Mouse (Mus musculus) forebrain, embryonic 12.5 days (tissue): ENCODE data around the gene Mfap3. TPM values are rescaled to one million over a fixed set of nuclear protein-coding genes. Genes with fewer than 3 reads are reported as not detected.

ENCODE experiments used
- ATAC-seq: fragments of 200-750 bp; cut with Nextera tagmentation; 2 replicates; pipeline ENCODE4 v1.8.0; 2017; ENCODE audit warnings: moderate TSS enrichment; ENCODE audit not compliant: low FRiP score
- H3K27ac ChIP-seq: fragments of 300-500 bp; sonication (generic); 2 replicates; pipeline ENCODE4 v1.5.1; 2016; ENCODE audit warnings: mild to moderate bottlenecking
- H3K27me3 ChIP-seq: fragments of 300-500 bp; sonication (generic); 2 replicates; pipeline ENCODE4 v1.6.1; 2016; ENCODE audit warnings: mild to moderate bottlenecking
- H3K36me3 ChIP-seq: fragments of 300-500 bp; sonication (generic); replicated peaks from 2 replicates; pipeline ENCODE4 v1.6.1; 2016; ENCODE audit warnings: mild to moderate bottlenecking
- H3K4me1 ChIP-seq: fragments of 300-500 bp; sonication (generic); 2 replicates; pipeline ENCODE4 v1.6.1; 2016
- H3K4me2 ChIP-seq: fragments of 300-500 bp; sonication (generic); 2 replicates; pipeline ENCODE4 v1.6.1; 2016; ENCODE audit warnings: mild to moderate bottlenecking, moderate library complexity
- H3K4me3 ChIP-seq: fragments of 300-500 bp; sonication (generic); replicated peaks from 2 replicates; pipeline ENCODE4 v1.5.1; 2016; ENCODE audit warnings: mild to moderate bottlenecking
- H3K9ac ChIP-seq: fragments of 300-500 bp; sonication (generic); 2 replicates; pipeline ENCODE4 v1.6.1; 2016; ENCODE audit warnings: mild to moderate bottlenecking
- H3K9me3 ChIP-seq: fragments of 300-500 bp; sonication (generic); 2 replicates; pipeline ENCODE4 v1.6.1; 2016
- WGBS: fragments of 180-500 bp; shearing (Covaris S2); methylation state at CpG from one replicate; pipeline ENCODE4 v1.1.7; 2016; 5-methylcytosine and 5-hydroxymethylcytosine counted together
- polyA plus RNA-seq: library from polyadenylated mRNA; unstranded; fragments of >200 nt; fragmentation: Nextera tagmentation; extraction: Ambion mirVana; gene quantifications from 2 replicates; pipeline ENCODE4 v1.2.1, GENCODE M21; 2016

Gene Mfap3
- polyA plus RNA-seq, 1 experiment from 2014 or later = 58.1 TPM

DNA sequence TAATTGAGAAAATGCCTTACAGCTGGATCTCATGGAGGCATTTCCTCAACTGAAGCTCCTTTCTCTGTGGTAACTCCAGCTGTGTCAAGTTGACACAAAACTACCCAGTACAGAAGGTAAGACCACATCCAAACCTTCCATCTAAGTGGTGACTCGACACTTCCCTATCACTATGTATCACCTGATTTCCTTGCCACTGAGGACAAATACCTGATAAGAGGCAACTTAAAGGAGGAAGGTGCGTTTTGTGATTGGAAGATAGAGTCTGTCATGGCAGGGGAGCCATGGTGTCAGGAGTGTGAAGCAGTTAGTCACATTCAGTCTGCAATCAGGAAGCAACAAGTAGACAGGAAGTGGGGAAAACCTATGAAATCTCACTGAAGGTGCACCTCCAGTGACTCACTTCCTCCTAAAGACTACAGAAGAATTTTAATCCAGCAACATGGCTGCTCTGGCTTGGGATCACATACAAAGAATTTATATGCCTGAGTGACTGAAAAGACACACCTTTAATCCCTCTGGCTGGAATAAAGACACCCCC lies 50.6 kb downstream of the Mfap3 start:
- H3K27me3 ChIP-seq = peaks cover 12% of the 10 kb centered on the region; the same call in 1 of the 2 replicates
- WGBS = 90% methylated on average over 2 of the region's 2 CpGs
- no peak overlapping the region for H3K4me3 ChIP-seq
- peaks cover 27% of the 10 kb centered on the region for H3K4me1 ChIP-seq
- no peak overlapping the region for H3K9ac ChIP-seq
- H3K27ac ChIP-seq = no peak overlapping the region
- H3K36me3 ChIP-seq = no peaks in the 10 kb centered on the region
- H3K9me3 ChIP-seq = no peaks in the 10 kb centered on the region
- no peak for ATAC-seq
- no peak overlapping the region for H3K4me2 ChIP-seq

DNA sequence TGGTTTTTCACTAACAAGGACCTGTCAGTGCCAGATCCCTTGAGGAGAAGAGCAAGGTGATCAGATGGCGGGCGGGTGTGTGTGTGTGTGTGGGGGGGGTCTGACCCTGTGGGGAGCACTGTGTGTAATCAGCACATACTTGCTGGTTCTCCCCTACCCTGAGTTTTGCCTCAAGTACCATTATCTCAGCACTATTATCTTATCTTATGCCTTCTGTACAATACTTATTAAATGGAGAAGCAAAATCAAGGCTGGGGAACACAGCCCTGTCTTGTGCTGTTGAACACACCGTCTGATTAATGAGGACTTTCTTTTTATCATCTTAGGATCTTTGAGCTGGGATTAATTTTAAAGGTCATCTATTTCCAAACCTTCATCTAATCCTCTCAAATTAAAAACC lies 52.6 kb downstream of the Mfap3 start:
- Histone ChIP-seq H3K4me3 (no peak overlapping the region), H3K9me3 (no peaks in the 10 kb centered on the region), H3K4me1 (peaks cover 29% of the 10 kb centered on the region), H3K27ac (no peak overlapping the region), H3K27me3 (peaks cover 12% of the 10 kb centered on the region; the same call in 1 of the 2 replicates), H3K4me2 (no peak overlapping the region), H3K36me3 (no peaks in the 10 kb centered on the region), H3K9ac (no peak overlapping the region)
- 93% methylated on average over 3 of the region's 3 CpGs for WGBS
- no peak for ATAC-seq

DNA sequence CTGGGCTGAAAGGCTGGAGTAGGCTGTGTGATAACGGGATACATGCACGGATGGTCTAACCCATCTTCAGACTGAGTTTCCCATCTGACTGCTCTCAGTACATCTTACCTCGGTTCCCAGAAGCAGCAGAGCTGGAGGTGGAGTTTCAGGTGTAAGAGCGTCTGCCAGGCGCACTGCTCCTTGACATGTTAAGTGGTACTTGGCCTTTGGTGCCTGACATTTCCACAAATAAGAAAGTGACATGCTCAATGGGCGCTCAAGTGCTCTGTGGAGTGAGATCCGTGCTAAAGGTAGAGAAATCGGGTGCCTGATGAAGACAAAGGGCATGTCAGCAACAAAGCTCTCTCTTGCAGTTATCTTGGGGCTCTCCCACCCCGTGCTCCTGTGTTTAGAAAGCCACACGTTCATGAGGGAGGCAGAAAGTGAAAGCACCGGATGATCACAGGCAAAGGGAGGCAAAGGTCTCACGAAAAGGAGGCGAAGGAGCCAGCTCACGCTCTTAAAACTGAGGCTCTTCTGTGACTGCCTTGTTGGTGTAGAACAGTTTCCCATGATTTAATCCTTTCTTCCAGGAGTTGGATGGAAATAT lies 55.3 kb downstream of the Mfap3 start:
- 45% methylated on average over 14 of the region's 14 CpGs for WGBS
- no peaks in the 10 kb centered on the region for H3K36me3 ChIP-seq
- no peak for ATAC-seq
- H3K4me1 ChIP-seq = peaks cover 19% of the 10 kb centered on the region
- H3K9ac ChIP-seq = no peak overlapping the region
- no peaks in the 10 kb centered on the region for H3K9me3 ChIP-seq
- H3K27me3 ChIP-seq = peaks cover 11% of the 10 kb centered on the region; the same call in 1 of the 2 replicates
- H3K27ac ChIP-seq = 0 out of 2 replicates have a peak overlapping the region, but pooled peaks have one; percentile 5
- H3K4me2 ChIP-seq = no peak overlapping the region
- H3K4me3 ChIP-seq = no peak overlapping the region

DNA sequence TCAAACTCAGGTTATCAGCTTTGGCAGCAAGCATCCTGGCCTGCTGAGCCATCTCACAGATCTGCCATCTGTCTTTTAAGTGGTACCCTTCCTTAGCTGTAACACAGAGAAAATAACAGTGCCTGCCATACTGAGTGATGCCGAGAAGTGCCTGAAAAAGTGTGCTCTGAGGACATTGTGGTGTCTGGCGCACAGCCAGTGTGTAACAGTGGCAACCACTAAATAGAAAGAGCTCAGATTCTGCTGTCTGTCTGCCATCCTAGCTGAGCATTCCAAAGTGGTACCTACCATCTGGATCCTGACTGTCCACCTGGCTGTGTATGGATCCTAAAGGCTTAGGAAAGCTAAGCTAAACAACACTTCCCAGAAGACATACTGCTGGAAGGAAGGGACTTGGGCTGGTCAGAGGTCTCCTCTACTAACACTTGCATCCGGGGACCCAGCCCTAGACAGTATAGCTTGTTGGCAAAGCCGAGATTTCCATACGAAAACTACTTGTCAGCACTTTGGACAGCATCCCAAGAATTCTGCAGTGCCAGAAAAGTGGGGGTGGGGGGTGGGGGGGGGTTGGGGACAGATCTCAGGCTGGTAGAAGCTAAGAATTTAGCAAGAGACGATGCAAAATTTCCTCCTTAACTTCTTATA lies 58.5 kb downstream of the Mfap3 start:
- no peak overlapping the region for H3K9ac ChIP-seq
- WGBS = 85% methylated on average over 6 of the region's 6 CpGs
- ATAC-seq = no peak

DNA sequence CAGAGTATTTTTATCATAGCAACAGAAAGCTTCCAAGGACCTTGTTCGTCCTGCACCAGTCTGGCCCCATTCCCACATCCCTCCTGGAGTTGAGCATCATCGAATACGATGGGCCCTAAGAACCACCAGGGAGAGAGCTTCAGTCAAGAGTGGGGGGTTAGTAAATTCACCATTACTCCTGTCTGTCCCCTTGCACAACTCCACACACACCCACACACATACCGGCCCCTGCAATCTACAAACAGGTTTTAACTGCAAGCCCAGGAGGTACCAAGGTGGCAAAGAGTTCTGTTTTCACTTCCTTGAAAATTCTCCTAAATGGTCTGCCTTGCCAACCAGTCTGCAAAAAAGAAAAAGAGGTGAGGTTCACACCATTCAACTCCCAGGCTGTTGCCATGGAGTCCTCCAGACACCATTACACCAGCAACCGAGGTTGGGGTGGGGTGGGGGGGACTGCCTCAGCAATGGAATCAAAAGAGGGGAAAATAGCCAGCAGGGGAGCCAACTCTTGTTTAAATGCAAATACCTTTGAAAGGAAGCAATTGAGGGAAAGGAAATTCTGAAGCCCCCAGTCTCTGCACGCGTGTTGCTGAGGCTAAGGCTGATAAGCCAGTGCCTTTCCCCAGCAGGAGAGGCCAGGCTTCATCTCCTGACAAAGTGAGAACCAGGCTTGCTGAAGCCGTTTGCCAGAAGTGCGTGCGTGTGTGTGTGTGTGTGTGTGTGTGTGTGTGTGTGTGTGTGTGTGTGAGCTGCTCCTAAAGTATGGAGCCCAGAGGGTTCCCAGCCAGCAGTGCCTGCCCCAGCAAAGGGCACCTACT lies 64.6 kb downstream of the Mfap3 start:
- no peak overlapping the region for H3K4me3 ChIP-seq
- peak; percentile 88 for ATAC-seq
- no peaks in the 10 kb centered on the region for H3K9me3 ChIP-seq
- WGBS = 11% methylated on average over 10 of the region's 10 CpGs
- peak overlapping the region; percentile 36 for H3K4me2 ChIP-seq
- H3K27ac ChIP-seq = peak overlapping the region; percentile 80
- peaks cover 31% of the 10 kb centered on the region for H3K27me3 ChIP-seq
- H3K4me1 ChIP-seq = peaks cover 23% of the 10 kb centered on the region
- H3K9ac ChIP-seq = 0 out of 2 replicates have a peak overlapping the region, but pooled peaks have one; percentile 5
- no peaks in the 10 kb centered on the region for H3K36me3 ChIP-seq

More for the DNA sequence above, 58.5 kb downstream of the Mfap3 start:
- H3K4me1 ChIP-seq = peaks cover 19% of the 10 kb centered on the region
- peaks cover 10% of the 10 kb centered on the region; the same call in 1 of the 2 replicates for H3K27me3 ChIP-seq
- no peak overlapping the region for H3K4me3 ChIP-seq
- H3K36me3 ChIP-seq = no peaks in the 10 kb centered on the region
- no peaks in the 10 kb centered on the region for H3K9me3 ChIP-seq
- no peak overlapping the region for H3K27ac ChIP-seq
- no peak overlapping the region for H3K4me2 ChIP-seq

Other genes with a start within 250 kb of the Mfap3 start
- gene Fam114a2, start within 50 bp of the Mfap3 start, polyA plus RNA-seq = 79.0 and 81.5 TPM in 2 replicates
- 16.8 and 18.7 TPM in 2 replicates for gene Galnt10, start 126.8 kb downstream of the Mfap3 start, polyA plus RNA-seq